Mouse (Mus musculus) bone marrow, adult 2 months (tissue): ENCODE measurements at regions not wholly inside any gene's neighbourhood (a gene's known extent, or its start where the extent isn't known, plus 50 kb on each side); places are given as distances from the start of the nearest gene placed in this dataset.

Experiments
- CTCF ChIP-seq: fragments of 200-500 bp; IDR thresholded peaks from 2 replicates; pipeline ENCODE4 v1.5.1; 2011; ENCODE audit warnings: low read length, control low read depth; ENCODE audit not compliant: control insufficient read depth, insufficient read depth
- POLR2A ChIP-seq: fragments of 200-500 bp; IDR thresholded peaks from 2 replicates; pipeline ENCODE4 v1.6.1; 2011; ENCODE audit warnings: low read depth, mild to moderate bottlenecking, control low read depth, low read length, borderline replicate concordance; ENCODE audit not compliant: control insufficient read depth

- TF ChIP-seq CTCF (no peak), POLR2A (no peak)
Measured at GRCm38 (mm10) chr4:137117471-137118331, 69.1 kb upstream of the Zbtb40 start.
